Mouse (Mus musculus): ENCODE measurements around the gene Snw1. TPM values are rescaled to one million over a fixed set of nuclear protein-coding genes. Genes with fewer than 3 reads are reported as not detected.
"Not testable (repeated sequence)": the region's sequence is repeated elsewhere in the genome, so short reads cannot be mapped to it uniquely, and the experiment has no call there.

Gene Snw1
- 41.8 and 45.4 TPM in 2 replicates for polyA plus RNA-seq (2012; rRNA removed)

DNA sequence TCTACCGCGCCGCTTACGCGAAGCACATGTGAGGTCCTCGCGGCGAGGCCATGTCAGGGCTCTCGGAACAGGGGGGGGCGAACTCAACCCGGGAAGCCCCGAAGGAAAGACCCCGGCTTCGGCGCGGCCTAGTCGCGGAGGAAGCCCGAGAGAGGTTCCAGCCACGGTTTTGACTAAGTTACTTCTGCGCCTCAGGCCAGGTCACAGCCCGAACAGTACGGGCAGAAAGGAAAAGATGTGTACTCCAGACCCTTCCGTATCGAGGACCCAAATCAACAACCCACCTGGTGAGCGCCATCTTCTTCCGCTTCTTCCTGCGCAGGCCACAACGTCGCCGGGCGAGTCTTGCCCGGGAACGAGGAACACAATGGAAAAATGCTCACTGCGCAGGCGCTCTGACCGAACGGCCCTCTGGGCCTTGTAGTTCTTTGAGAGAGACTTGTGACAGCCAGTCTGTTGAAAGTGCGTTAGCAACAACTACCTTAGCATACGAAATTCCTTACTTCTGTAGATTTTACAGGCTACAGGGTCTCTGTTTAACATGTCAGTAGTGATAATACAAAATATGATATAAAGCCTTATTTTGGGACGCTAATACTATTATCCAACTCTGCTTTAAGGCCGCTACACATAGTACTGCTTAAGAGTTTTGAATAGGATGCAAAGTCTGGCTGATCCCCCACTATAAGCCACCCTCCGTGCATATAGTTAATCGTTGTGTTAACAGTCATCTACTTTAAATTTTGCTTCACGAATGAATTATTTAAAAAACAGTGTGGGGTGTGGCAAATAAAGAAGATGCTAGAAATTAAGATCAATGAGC, at the start of gene Snw1:
TSS of gene Snw1 (minus strand) at position 311 of the 823 bp plus-strand sequence.
- peak; percentile 98 for DNase-seq (ENCODE audit: low read depth)
- TF ChIP-seq CTCF (IDR thresholded peaks at IDR 0.05; ENCODE audit: borderline replicate concordance, extremely low read depth, insufficient read depth, insufficient read length) (no peak), POLR2A (IDR thresholded peaks at IDR 0.05; ENCODE audit: borderline replicate concordance, extremely low read depth, insufficient read depth, insufficient read length, poor library complexity, severe bottlenecking) (peak; percentile 79; the same call in 1 of the 2 replicates)

DNA sequence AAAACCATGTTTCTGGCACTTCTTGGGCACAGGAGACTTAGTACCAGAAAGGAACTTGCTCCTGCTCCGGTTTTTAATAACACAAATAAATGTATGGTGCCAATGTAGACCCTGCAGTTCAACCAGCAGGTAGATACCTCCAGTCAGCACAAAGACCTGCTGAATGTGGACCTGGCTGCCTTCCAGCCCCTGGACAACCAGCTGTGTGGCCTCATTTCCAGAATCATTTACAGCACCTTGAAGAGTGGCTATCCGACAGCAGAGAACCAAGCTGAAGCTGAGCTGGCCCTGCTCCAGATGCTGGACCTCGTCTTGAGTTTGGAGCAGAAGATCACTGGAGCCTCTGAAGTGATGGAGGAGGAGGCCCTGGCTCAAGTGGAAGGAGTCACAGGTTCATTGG, 47.5 kb upstream of the Snw1 start:
- not testable (repeated sequence) for DNase-seq (ENCODE audit: low read depth)

DNA sequence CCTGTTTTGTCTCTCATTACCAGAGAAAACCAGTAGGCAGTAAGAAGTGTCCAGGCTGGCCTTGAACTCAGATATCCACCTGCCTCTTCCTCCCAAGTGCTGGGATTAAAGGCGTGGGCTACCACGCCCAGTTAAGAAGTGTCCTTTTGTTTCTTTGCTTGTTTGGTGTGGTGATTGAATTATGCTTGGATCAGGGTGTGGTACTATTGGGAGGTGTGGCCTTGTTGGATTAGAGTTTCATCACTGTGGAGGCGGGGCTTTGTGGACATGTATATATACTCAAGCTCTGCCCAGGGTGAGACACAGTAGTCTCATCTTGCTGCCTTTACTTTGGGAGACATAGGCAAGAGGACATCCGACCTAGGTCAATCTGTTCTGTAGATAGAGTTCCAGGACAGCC, 41.9 kb upstream of the Snw1 start, which contains the start of gene Gm8300:
TSS of gene Gm8300 (plus strand) at position 301 of the 400 bp plus-strand sequence.
- DNase-seq (ENCODE audit: low read depth) = not testable (repeated sequence)

DNA sequence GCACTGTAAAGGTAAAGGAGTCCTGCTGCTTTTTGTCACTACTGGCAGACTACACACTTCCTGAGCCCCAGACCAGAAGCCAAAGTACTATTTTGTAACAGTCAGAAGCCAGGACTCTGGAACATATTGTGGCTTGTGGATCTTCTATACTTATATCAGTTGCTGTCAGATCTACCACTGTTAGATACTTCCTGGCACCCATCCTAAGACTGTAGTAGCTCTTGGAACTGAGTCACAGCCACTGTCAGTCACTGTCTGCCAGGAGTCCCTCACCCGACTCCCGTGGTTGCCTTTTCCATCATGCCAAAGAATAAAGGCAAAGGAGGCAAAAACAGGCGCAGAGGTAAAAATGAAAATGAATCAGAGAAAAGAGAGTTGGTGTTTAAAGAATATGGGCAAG, 22.3 kb upstream of the Snw1 start, which contains the start of gene Gm5788:
TSS of gene Gm5788 (plus strand) at position 301 of the 400 bp plus-strand sequence.
- DNase-seq (ENCODE audit: low read depth) = not testable (repeated sequence)

DNA sequence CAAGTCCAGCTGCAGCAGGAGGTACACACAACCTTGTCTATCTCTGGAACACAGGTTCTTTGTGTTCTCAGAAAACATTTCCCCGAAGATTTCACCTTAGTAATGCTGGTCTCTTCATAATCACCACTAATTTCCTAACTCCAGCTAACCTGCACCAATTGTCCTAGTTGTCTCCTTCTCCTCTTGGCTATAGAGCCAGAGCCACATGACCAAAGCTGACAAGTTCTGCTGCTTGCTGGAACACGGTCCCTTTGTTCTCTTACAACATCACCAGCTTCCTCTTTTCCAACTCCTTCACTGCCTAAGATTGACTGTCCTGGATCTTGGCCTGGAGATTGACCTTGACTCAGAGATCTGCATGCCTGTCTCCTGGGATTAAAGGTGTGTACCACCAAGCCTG, 16.6 kb upstream of the Snw1 start:
- not testable (repeated sequence) for DNase-seq (ENCODE audit: low read depth)

DNA sequence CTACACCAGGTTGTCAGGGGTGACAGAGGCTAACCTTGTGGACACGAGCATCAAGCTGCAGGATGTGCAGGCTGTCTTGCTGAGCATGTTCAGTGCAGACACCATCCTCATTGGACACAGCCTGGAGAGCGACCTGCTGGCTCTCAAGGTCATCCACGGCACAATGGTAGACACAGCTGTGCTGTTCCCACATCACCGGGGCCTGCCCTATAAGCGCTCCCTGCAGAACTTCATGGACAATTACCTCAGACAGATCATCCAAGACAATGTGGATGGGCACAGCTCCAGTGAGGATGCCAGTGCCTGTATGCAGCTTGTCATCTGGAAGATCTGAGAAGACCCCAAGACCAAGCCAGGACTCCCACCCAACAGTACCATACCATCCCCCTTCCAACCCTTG, 10.4 kb upstream of the Snw1 start:
- DNase-seq (ENCODE audit: low read depth) = not testable (repeated sequence)

DNA sequence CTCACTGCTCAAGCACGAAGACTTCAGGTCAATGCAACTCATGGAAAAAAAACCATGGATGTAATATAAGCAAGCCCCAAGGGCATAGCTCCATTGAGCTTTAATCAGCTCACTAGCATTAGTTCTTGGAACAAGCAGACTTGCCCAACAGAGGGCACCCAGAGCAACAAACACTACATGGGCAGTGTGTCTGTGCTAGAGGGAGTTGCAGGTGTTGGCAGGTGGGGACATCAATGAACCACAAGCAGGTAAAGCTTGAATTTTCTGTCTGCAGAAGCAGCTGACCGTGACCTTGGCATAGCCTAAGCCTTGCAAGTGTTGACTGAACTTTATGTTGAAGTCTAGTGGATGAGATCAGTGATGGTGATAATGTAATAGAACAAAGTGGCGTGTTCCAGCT, 2.7 kb upstream of the Snw1 start:
- DNase-seq (ENCODE audit: low read depth) = no peak
- TF ChIP-seq CTCF (IDR thresholded peaks at IDR 0.05; ENCODE audit: borderline replicate concordance, extremely low read depth, insufficient read depth, insufficient read length) (no peak), POLR2A (IDR thresholded peaks at IDR 0.05; ENCODE audit: borderline replicate concordance, extremely low read depth, insufficient read depth, insufficient read length, poor library complexity, severe bottlenecking) (no peak)

DNA sequence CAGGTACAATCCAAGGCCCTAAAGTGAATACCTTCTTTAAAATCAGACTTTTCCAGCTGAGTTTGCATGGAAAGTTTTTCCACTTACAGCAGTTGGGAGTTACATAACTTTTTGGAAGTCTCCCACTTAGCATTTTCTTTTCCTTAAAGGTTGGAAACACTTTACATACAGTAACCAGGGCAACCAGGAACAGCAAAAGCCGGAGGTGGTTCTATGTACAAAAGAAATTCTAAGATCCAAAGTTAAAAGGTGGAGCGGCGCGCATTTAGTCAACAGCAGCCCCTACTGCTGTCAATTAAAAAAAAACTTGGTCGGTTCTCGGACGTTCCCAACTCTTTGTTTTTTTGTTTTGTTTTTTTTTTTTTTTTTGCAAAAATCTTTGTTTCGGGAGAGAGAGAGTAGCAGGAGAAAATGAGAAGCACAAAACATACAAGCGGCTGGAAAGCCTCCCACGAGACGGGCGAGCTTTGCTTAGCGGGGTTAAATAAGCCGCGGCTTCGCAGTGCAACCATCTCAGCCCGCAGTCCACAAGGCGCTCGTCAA, 582 bp downstream of the Snw1 start:
- DNase-seq (ENCODE audit: low read depth) = no peak

DNA sequence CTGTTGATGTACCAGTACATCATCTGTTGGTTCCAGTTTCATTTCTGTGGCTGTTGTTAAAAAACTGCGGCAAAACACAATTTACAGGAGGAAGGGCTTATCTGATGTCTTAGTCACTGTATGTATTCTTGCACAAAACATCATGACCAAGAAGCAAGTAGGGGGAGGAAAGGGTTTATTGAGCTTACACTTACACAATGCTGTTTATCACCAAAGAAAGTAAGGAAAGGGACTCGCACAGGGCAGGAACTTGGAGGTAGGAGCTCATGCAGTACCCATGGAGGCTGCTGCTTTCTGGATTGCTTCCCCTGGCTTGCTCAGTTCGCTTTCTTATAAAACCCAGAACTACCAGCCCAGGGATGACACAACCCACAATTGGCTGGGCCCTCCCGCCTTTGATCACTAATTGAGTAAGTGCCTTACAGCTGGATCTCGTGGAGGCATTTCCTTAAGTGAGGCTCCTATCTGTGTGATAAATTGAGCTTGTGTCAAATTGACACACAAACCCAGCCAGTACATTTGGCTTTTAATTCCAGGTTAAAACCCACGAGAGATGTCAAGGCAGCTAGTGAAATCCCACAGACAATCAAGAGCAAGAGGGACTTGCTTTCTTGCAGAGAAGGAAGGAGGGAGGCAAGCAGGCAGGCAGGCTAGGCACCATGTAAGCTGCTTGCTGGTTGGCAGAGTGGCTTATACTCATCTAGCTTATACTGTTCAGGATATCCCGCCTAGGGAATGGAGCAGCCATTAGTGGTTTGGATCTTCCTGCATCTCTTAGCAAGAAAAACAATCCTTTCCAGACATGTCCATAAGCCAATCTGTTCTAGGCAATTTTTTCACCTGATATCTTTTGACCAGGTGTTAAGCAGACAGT, 1.6 kb downstream of the Snw1 start:
- DNase-seq (ENCODE audit: low read depth) = peak; percentile 3
- no peak for TF ChIP-seq POLR2A (IDR thresholded peaks at IDR 0.05; ENCODE audit: borderline replicate concordance, extremely low read depth, insufficient read depth, insufficient read length, poor library complexity, severe bottlenecking)

More for the DNA sequence above, 582 bp downstream of the Snw1 start:
- no peak for TF ChIP-seq CTCF (IDR thresholded peaks at IDR 0.05; ENCODE audit: borderline replicate concordance, extremely low read depth, insufficient read depth, insufficient read length)

DNA sequence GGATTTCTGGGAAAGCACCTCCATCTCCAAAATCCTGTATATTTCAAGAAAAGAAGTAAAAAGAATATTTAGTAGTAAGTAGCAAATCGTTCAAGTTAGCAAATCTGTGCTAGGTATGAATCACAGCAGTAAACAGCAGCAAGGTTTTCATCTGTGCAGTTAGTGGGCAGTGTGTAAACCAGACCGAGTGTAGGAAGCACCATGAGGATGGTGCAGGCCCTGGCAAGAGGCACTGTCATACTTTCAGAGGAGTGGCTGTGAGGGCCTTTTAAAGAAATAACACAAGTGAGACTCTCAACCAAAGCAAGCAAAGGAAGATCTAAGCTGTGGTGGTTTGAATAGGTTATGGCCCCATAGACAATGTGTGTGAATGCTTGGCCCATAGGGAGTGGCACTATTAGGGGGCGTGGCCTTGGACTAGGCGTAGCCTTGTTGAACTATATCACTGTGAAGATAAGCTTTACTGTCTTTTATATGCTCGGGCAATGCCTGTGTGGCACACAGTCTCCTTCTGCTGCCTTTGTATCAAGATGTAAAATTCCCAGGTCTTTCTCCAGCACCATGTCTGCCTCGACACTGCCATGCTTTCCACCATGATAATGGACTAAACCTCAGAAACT, 7.3 kb downstream of the Snw1 start:
- DNase-seq (ENCODE audit: low read depth) = no peak
- TF ChIP-seq CTCF (IDR thresholded peaks at IDR 0.05; ENCODE audit: borderline replicate concordance, extremely low read depth, insufficient read depth, insufficient read length) (no peak), POLR2A (IDR thresholded peaks at IDR 0.05; ENCODE audit: borderline replicate concordance, extremely low read depth, insufficient read depth, insufficient read length, poor library complexity, severe bottlenecking) (no peak)

DNA sequence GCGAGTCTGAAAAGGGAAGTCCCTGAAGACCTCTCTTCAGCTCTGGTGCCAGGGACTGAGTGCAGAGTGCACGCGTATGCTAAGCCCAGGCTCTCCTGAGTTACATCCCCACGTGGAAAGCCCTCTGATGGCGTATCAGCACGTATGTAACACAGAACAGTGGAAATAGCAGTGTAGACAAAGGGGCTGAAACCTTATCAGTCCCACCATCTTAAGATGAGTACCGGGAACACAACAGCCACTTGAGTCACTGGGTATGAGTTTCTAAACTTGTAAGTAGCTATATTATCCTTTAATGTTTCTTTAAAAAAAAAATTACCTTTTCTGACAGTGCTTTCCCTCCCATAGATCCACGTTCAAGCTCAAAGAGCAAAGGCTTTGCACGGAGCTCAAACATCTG, 22.6 kb downstream of the Snw1 start:
- TF ChIP-seq CTCF (IDR thresholded peaks at IDR 0.05; ENCODE audit: borderline replicate concordance, extremely low read depth, insufficient read depth, insufficient read length) (no peak), POLR2A (IDR thresholded peaks at IDR 0.05; ENCODE audit: borderline replicate concordance, extremely low read depth, insufficient read depth, insufficient read length, poor library complexity, severe bottlenecking) (no peak)

DNA sequence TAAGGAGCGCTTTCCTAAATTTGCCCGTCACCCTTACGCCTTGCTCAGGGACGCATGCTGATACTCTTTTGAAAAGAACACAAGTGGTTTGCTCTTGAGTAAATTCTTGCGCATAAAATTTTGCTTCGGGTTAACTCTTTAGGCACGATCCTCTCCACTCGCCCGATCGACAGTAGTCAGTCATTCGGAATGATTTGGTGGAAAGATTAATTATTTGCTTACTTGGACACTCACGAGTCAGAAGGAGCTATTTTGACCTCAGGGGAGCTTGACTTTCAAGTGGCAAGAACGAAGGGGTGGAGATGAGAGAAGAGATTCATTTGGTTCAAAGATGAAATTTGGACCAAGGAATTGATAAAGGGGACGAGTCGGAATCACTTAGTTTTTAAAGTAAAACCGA, 27.9 kb downstream of the Snw1 start:
- no peak for DNase-seq (ENCODE audit: low read depth)
- TF ChIP-seq POLR2A (IDR thresholded peaks at IDR 0.05; ENCODE audit: borderline replicate concordance, extremely low read depth, insufficient read depth, insufficient read length, poor library complexity, severe bottlenecking) = no peak
- TF ChIP-seq CTCF (IDR thresholded peaks at IDR 0.05; ENCODE audit: borderline replicate concordance, extremely low read depth, insufficient read depth, insufficient read length) = no peak

More for the DNA sequence above, 22.6 kb downstream of the Snw1 start:
- DNase-seq (ENCODE audit: low read depth) = no peak
